Mouse (Mus musculus) embryonic fibroblast, embryonic 13.5 days (primary cell): ENCODE measurements around the gene Kdm5b. TPM values are rescaled to one million over a fixed set of nuclear protein-coding genes. Genes with fewer than 3 reads are reported as not detected.

ENCODE experiments used
- H3K27ac ChIP-seq: 2 replicates; pipeline ENCODE4 v1.5.1; 2012; ENCODE audit warnings: low read length, control low read depth, inconsistent platforms; ENCODE audit not compliant: insufficient read depth
- H3K4me1 ChIP-seq: 2 replicates; pipeline ENCODE4 v1.6.1; 2011; ENCODE audit warnings: low read length; ENCODE audit not compliant: control insufficient read depth, insufficient read depth
- H3K4me3 ChIP-seq: 2 replicates; pipeline ENCODE4 v1.5.1; 2011; ENCODE audit warnings: mild to moderate bottlenecking, control low read depth, low read length; ENCODE audit not compliant: insufficient read depth
- CTCF ChIP-seq: IDR thresholded peaks from 2 replicates; pipeline ENCODE4 v1.5.1; 2011; ENCODE audit warnings: mild to moderate bottlenecking, control low read depth, low read length, moderate library complexity, borderline replicate concordance; ENCODE audit not compliant: insufficient read depth
- POLR2A ChIP-seq: IDR thresholded peaks from 2 replicates; pipeline ENCODE4 v1.6.1; 2011; ENCODE audit warnings: low read depth, mild to moderate bottlenecking, control low read depth, low read length, moderate library complexity
- polyA plus RNA-seq: library from polyadenylated mRNA; stranded (reverse); fragments of >200 nt; gene quantifications from 2 replicates; pipeline ENCODE4 v1.2.4, GENCODE M21; 2011; ENCODE audit warnings: low read depth; ENCODE audit not compliant: missing spikeins, insufficient read length

Kdm5b gene
- polyA plus RNA-seq, 1 experiment: 71.7 TPM

DNA sequence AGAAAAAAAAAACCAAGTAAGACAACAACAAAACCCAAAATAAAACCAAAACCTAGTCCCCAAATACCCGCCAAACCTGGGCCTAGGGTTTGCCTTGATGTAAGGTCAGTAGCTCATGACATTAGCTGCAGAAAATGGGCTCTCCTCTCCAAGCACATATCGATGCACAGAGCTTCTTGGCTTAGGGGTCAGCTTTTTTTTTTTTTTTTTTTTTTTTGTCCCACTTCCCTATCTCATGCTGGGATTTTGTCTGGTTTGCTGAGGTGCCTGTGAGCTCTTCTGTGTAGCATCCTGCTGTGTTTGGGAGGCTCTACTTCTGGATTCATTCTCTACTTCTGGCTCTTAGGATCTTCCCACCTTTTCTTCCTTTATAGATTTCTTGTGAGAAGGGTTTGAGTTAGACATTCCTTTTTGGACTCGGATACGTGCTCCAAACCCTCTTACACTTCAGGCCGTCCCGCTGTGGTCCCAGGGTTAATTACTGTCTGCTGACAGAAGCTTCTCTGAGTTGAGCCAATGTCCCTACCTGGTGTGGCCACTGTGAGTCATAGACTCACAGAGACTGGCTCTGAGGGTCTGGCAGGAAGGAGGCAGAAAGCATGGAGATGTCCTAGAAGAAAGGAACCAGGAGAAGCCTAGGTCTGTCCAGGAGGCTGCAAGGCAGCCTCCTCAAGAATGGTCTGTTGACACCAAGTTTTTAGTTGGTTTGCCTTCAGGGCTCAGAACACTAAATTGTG, 17.6 kb downstream of the Kdm5b start:
- Histone ChIP-seq H3K4me3 (no peak overlapping the region), H3K27ac (no peak overlapping the region), H3K4me1 (peaks cover 8% of the 10 kb centered on the region)
- TF ChIP-seq POLR2A (no peak), CTCF (no peak)

DNA sequence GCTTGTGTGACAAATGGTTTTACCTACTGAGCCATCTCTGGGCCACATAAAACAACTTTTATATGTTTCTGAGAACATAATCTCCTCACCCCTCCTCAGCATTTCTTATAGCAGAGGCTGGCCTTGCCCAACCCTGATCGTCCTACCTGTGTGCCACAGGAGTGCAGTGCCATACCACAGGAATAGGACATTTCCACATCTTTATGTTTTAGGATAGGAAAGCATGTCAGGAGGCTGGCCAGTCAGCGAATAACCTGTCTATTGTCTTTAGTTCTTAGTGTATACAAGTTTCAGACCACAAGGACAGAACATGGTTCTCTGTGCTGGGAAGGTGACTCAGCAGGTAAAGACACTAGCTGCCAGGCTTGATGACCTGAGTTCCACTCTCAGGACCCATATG, 20.8 kb downstream of the Kdm5b start:
- no peak overlapping the region for H3K27ac ChIP-seq
- H3K4me1 ChIP-seq: peaks cover 13% of the 10 kb centered on the region
- TF ChIP-seq POLR2A (no peak), CTCF (no peak)
- no peak overlapping the region for H3K4me3 ChIP-seq

DNA sequence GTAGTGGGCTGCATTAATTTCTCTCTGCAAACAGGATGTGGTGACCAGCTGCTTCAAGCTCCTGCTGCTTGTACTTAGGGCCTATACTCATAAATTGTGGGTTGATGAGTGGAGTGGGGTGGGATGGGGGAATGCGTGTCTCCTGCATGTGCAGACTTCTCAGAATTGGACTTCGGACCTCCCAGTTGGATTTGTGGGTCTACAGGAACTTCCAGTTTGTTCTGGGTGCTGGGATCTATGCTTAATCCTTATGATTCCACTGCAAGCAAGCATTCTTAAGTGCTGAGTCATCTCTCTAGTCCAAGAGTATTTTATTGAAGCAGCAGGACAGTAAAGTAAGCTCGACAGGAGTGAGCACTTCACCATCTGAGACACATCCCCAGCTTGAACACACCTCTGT, 23.6 kb downstream of the Kdm5b start:
- Histone ChIP-seq H3K4me3 (no peak overlapping the region), H3K27ac (peak overlapping the region; percentile 64), H3K4me1 (peaks cover 13% of the 10 kb centered on the region)
- TF ChIP-seq CTCF (no peak), POLR2A (no peak)

DNA sequence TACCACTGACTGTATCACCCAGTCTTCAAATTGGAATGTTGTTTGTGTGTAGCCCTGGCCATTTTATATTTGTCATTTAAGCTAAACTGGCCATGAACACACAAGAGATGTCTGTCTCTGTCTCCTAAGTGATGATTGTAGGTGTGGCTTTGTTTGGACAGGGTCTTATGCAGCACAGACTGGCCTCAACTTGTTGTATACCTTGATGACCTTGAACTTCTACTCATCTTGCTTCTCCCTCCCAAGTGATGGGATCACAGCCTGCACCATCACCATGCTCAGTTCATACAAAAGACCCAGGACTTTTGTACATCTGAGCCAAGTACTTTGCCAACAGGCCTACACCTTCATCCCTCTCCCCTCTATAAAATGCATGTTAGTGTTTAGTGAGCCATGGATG, 29.7 kb downstream of the Kdm5b start:
- H3K27ac ChIP-seq: no peak overlapping the region
- no peaks in the 10 kb centered on the region for H3K4me1 ChIP-seq
- TF ChIP-seq CTCF (no peak), POLR2A (no peak)
- no peak overlapping the region for H3K4me3 ChIP-seq

DNA sequence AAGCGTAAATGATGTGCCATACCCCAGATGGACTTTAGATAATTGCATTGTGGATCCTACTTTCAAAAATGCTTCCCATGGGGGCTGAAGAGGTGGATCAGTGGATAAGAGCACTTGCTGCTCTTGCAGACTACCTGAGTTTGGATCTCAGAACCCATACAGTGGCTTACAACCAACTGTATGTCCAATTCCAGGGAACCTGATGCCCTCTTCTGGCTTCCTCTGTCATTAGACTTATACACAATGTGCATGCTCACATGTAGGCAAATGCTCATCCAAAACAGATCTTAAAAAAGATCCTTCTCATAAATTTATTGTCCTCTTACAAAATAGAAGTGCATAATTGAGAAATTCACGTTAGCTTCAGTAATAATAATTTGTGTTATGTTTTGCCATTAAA, 31.8 kb downstream of the Kdm5b start:
- no peak for TF ChIP-seq CTCF
- TF ChIP-seq POLR2A: no peak

DNA sequence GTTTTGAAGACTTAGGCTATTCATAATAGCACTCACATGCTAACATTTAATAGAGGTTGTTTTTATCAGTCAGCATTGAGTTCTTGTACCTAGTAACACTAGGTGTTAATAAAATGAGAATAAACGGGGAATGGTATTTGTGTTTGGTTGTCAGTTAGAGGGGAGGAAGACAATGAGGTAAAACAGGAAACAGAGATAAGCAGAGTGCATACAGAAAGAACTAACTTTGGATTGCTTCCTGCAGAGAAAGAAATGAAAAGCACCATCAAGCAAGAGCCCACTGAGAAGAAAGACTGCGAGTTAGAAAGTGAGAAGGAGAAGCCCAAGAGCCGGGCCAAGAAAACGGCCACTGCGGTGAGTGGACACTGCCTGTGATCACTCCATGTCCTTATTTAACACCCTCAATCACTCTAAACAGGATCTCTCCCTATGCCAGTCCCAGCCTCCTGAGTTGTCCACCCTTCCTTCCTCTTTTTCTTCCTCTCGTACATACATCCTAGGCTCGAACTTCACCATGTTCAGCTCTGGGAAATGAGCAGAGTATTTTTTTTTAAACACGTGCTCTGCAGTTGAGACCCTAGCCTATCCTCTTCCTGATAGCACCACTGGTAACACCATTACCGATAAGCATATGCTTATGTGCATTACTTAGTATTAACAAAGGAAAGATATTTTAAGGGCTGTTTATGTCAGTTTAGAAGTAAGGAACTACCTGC, 37.5 kb downstream of the Kdm5b start:
- TF ChIP-seq CTCF (no peak), POLR2A (no peak)
- H3K4me3 ChIP-seq: no peak overlapping the region

More for the DNA sequence above, 31.8 kb downstream of the Kdm5b start:
- no peaks in the 10 kb centered on the region for H3K4me1 ChIP-seq
- H3K27ac ChIP-seq: no peak overlapping the region
- H3K4me3 ChIP-seq: no peak overlapping the region

DNA sequence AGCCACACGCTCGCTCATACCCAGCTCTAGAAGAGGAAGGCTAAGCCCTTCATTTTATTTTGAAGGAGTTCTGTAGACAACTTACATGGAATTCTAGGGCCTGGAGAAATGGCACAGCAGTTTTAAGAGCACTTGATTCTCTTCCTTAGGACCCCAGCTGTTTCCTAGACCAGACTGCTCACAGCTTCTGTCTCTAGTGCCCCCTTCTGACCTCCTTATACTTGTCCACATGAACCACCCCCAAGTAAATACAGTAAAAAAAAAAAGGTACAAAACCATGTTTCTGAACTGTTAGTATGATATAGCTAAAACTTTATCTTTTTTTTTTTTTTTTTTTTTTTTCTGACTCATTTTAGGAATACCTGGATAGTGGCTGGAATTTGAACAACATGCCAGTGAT, 44.1 kb downstream of the Kdm5b start:
- H3K4me1 ChIP-seq: no peaks in the 10 kb centered on the region
- TF ChIP-seq CTCF (no peak), POLR2A (no peak)
- no peak overlapping the region for H3K4me3 ChIP-seq
- no peak overlapping the region for H3K27ac ChIP-seq

More for the DNA sequence above, 37.5 kb downstream of the Kdm5b start:
- Histone ChIP-seq H3K4me1 (no peaks in the 10 kb centered on the region), H3K27ac (no peak overlapping the region)

DNA sequence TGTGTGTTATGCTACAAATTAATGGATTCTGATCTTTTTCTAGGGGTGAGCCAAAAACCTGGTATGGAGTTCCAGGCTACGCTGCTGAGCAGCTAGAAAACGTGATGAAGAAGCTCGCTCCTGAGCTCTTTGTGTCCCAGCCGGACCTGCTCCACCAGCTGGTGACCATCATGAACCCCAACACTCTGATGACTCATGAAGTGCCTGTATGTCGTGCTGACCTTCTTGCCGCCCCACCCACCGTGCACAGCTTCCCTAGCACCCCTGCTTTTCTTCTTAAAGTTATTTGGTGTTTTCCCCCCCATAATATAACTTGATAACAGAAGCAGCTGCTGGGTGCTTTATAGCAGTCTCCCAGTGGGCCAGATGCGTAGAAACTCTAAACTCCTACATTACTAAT, 45.7 kb downstream of the Kdm5b start:
- TF ChIP-seq CTCF (no peak), POLR2A (no peak)
- no peak overlapping the region for H3K27ac ChIP-seq
- H3K4me3 ChIP-seq: no peak overlapping the region
- no peaks in the 10 kb centered on the region for H3K4me1 ChIP-seq

DNA sequence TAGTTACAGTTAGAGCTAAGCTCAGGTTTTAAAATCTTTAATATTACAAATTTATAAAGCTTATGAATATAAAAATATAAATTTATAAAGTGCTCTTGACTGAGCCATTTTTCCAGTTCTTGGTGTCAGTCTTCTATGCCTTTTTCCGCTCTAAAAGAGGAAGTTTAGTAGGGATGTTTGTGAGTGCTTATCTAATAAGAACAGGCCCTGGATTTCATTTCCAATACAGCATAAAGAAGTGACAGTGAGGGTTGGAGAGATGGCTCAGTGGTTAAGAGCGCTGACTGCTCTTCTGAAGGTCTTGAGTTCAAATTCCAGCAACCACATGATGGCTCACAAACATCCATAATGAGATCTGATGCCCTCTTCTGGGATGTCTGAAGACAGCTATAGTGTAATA, 46.4 kb downstream of the Kdm5b start:
- H3K4me1 ChIP-seq: no peaks in the 10 kb centered on the region
- TF ChIP-seq CTCF (no peak), POLR2A (no peak)
- no peak overlapping the region for H3K27ac ChIP-seq
- H3K4me3 ChIP-seq: no peak overlapping the region

DNA sequence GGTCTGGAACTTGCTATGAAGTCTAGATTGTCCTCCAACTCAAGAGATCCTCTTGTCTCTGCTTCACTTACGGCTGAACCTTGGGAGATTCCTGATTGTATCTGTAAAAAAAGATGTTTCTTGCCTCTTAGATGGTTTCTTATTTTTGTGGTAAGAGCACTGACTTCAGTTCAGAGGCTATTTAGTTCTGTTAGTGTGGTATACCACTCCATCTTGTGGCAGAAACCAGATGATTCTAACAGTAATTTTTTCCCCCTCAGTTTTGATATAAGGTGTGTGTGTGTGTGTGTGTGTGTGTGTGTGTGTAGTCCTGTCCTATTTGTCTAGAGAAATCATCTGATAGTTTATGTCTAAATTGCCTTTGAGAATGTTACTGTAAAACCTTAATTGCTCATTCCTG, 47.3 kb downstream of the Kdm5b start:
- no peak overlapping the region for H3K4me3 ChIP-seq
- H3K4me1 ChIP-seq: no peaks in the 10 kb centered on the region
- no peak overlapping the region for H3K27ac ChIP-seq
- TF ChIP-seq POLR2A: no peak
- no peak for TF ChIP-seq CTCF
